Mouse (Mus musculus) heart, adult 18-20 months (tissue): Measurements from ENCODE around the gene Nudcd3. TPM values are rescaled to one million over a fixed set of nuclear protein-coding genes. Genes with fewer than 3 reads are reported as not detected.
A peak's percentile ranks its signal among the peaks of the same experiment; 100 is the strongest.

Experiments used
- DNase-seq, 2 experiments: peaks; one replicate each; pipeline ENCODE4 v3.0.0; 2021 to 2022; ENCODE audit warnings: mixed read lengths in 1 of 2
- total RNA-seq, 2 experiments: library from RNA; stranded (reverse); gene quantifications; 2 replicates each; pipeline ENCODE4 v1.2.3; 2021

Nudcd3 gene
- total RNA-seq, 2 experiments from 2014 or later: 64.2 to 67.1 TPM

- DNase-seq: peak in 1 of 2 experiments; percentile 43
Measured at GRCm38 (mm10) chr11:6178673-6179166, 21.5 kb downstream of the Nudcd3 start.

- DNase-seq: no peak
Measured at GRCm38 (mm10) chr11:6177781-6178420, 22.3 kb downstream of the Nudcd3 start.

GRCm38 (mm10) chr11:6175506-6175905, 24.7 kb downstream of the Nudcd3 start:
- no peak for DNase-seq

GRCm38 (mm10) chr11:6174719-6175118, 25.5 kb downstream of the Nudcd3 start:
- peak; percentile 66 to 81 for DNase-seq

GRCm38 (mm10) chr11:6169041-6169663, 31.1 kb downstream of the Nudcd3 start:
- DNase-seq: no peak

- DNase-seq: no peak
Measured at GRCm38 (mm10) chr11:6166351-6166750, 33.9 kb downstream of the Nudcd3 start.

GRCm38 (mm10) chr11:6165391-6166081, 34.7 kb downstream of the Nudcd3 start:
- DNase-seq: no peak

- DNase-seq: no peak
Measured at GRCm38 (mm10) chr11:6164781-6165180, 35.4 kb downstream of the Nudcd3 start.

- DNase-seq: no peak
Measured at GRCm38 (mm10) chr11:6163706-6164105, 36.5 kb downstream of the Nudcd3 start.

- no peak for DNase-seq
Measured at GRCm38 (mm10) chr11:6163062-6163461, 37.2 kb downstream of the Nudcd3 start.

- no peak for DNase-seq
Measured at GRCm38 (mm10) chr11:6161549-6161948, 38.7 kb downstream of the Nudcd3 start.

- DNase-seq: no peak
Measured at GRCm38 (mm10) chr11:6160663-6161271, 39.4 kb downstream of the Nudcd3 start.

GRCm38 (mm10) chr11:6159704-6160275, 40.4 kb downstream of the Nudcd3 start:
- no peak for DNase-seq

GRCm38 (mm10) chr11:6158515-6158914, 41.7 kb downstream of the Nudcd3 start:
- DNase-seq: no peak

GRCm38 (mm10) chr11:6157119-6157518, 43.1 kb downstream of the Nudcd3 start:
- DNase-seq: peak; percentile 30 to 32

- peak; percentile 58 to 63 for DNase-seq
Measured at GRCm38 (mm10) chr11:6156651-6157050, 43.6 kb downstream of the Nudcd3 start.

- no peak for DNase-seq
Measured at GRCm38 (mm10) chr11:6154211-6154701, 46.0 kb downstream of the Nudcd3 start.

GRCm38 (mm10) chr11:6152864-6153263, 47.4 kb downstream of the Nudcd3 start:
- no peak for DNase-seq

GRCm38 (mm10) chr11:6138233-6138950, 61.8 kb downstream of the Nudcd3 start:
- DNase-seq: no peak

GRCm38 (mm10) chr11:6132886-6133285, 67.3 kb downstream of the Nudcd3 start:
- DNase-seq: no peak

- DNase-seq: no peak
Measured at GRCm38 (mm10) chr11:6130578-6130977, 69.6 kb downstream of the Nudcd3 start.
